ENCODE assay signal across 8 mouse cellular contexts in genomic region chr8:120113758-120114255, GRCm38 (mm10). TPM values are rescaled to one million over a fixed set of nuclear protein-coding genes. Genes with fewer than 3 reads are reported as not detected.
DNase-seq lines count a peak whose midpoint lies in the region; ATAC-seq and TF ChIP-seq lines count a peak whose summit lies in the region.

TSS of gene 6430548M08Rik (plus strand) at chr8:120114152.

- H3K4me1 ChIP-seq in cortical plate, adult 2 months (ENCODE audit: control insufficient read depth, insufficient read depth, low read length), result peaks cover 6% of the 10 kb centered on the region; the same call in 1 of the 2 replicates
- H3K4me1 ChIP-seq in megakaryocyte, embryonic 14.5 days, result peaks cover 90% of the 10 kb centered on the region

- H3K36me3 ChIP-seq in megakaryocyte, embryonic 14.5 days (replicated peaks; ENCODE audit: low read length), result no peaks in the 10 kb centered on the region

- peak; percentile 98 for ATAC-seq in activated CD4-positive, CD25-positive, alpha-beta regulatory T cell, adult 4 months

- peak; percentile 100 for DNase-seq in gastrocnemius, adult 8-10 months (ENCODE audit: low spot score in 2 of 2)
- DNase-seq in hindlimb bud, embryonic 11.5 days (ENCODE audit: extremely low spot score, low read depth, low spot score), result peak; percentile 97
- peak; percentile 97 to 100 for DNase-seq in left cerebral cortex, adult 8-10 months (ENCODE audit: low spot score in 2 of 2)
- peak; percentile 100 for DNase-seq in right cerebral cortex, postnatal 10 days (ENCODE audit: low spot score in 2 of 2)
- peak; percentile 99 for DNase-seq in urinary bladder, postnatal 25 days (ENCODE audit: low spot score)

- TF ChIP-seq CTCF in cortical plate, adult 2 months (IDR thresholded peaks at IDR 0.05; ENCODE audit: extremely low read depth, insufficient read depth, low read length), result no peak

- H3K27ac ChIP-seq in cortical plate, adult 2 months (ENCODE audit: insufficient read depth, low read length), result peak within 1 kb of the TSS; percentile 61

- peaks cover 58% of the 10 kb centered on the region for H3K27me3 ChIP-seq in megakaryocyte, embryonic 14.5 days (replicated peaks)

- TF ChIP-seq POLR2A in cortical plate, adult 2 months (IDR thresholded peaks at IDR 0.05; ENCODE audit: extremely low read depth, insufficient read depth, low read length), result peak; percentile 85

- peak within 1 kb of the TSS; percentile 71 for H3K4me3 ChIP-seq in cortical plate, adult 2 months (ENCODE audit: insufficient read depth, low read length)
- H3K4me3 ChIP-seq in megakaryocyte, embryonic 14.5 days (replicated peaks), result peak within 1 kb of the TSS; percentile 95

- no peaks in the 10 kb centered on the region for H3K9me3 ChIP-seq in megakaryocyte, embryonic 14.5 days

RNA-seq across cellular contexts. Expression of gene 6430548M08Rik, which starts in this region (rescaled TPM):
- not detected for polyA plus RNA-seq in activated CD4-positive, CD25-positive, alpha-beta regulatory T cell, adult 4 months (2017; shearing (Covaris generic))
- 144 and 149 TPM in 2 replicates for polyA plus RNA-seq in cortical plate, adult 2 months (2012; rRNA removed)
- 10 to 100 TPM; 24.5 to 33.0 (median 25.0) TPM for total RNA-seq in gastrocnemius, adult 8-10 months (2022)
- 100 to 1,000 TPM; 219 to 271 (median 241) TPM for total RNA-seq in left cerebral cortex, adult 8-10 months (2022)
- polyA plus RNA-seq in megakaryocyte, embryonic 14.5 days (2012; ENCODE audit: insufficient read depth, low replicate concordance), result 2.4 and 4.1 TPM in 2 replicates

Comparison
In these comparisons a context has a peak if more than half of its experiments do, and no peak if none do; other contexts are left out.
1. Peak in every context shown above with its lines: DNase-seq, ATAC-seq, H3K4me3 ChIP-seq and H3K27ac ChIP-seq.
2. RNA of gene 6430548M08Rik (total RNA-seq): 219 to 271 TPM in left cerebral cortex, adult 8-10 months; 24.5 to 33.0 TPM in gastrocnemius, adult 8-10 months; every median in the first group is over 4 times any median in the second.
3. RNA of gene 6430548M08Rik (polyA plus RNA-seq): 144 to 149 TPM in cortical plate, adult 2 months; 2.4 to 4.1 TPM in megakaryocyte, embryonic 14.5 days and not detected in activated CD4-positive, CD25-positive, alpha-beta regulatory T cell, adult 4 months; every median in the first group is over 10 times any median in the second.
4. Peak in ATAC-seq in activated CD4-positive, CD25-positive, alpha-beta regulatory T cell, adult 4 months; RNA of the gene not detected or under 1 TPM.